Mouse (Mus musculus): ENCODE data around the gene Ccdc105. TPM values are rescaled to one million over a fixed set of nuclear protein-coding genes. Genes with fewer than 3 reads are reported as not detected.

Gene Ccdc105
- not detected for total RNA-seq (2021)
- long read RNA-seq, experiment 1: 0 reads
- long read RNA-seq, experiment 2: 0 reads

GRCm38 (mm10) chr10:78752452-78753191 lies at the start of gene Ccdc105:
TSS of gene Ccdc105 (minus strand) at chr10:78753065.
- intact Hi-C loops (cut with DNase I): no loop called here
- DNase-seq: no peak

GRCm38 (mm10) chr10:78801449-78801848 lies 48.6 kb upstream of the Ccdc105 start:
- intact Hi-C loops (cut with DNase I): no loop called here
- no peak for DNase-seq

- DNase-seq: no peak
- intact Hi-C loops (cut with DNase I): no loop called here
Measured at GRCm38 (mm10) chr10:78790561-78790960, 37.7 kb upstream of the Ccdc105 start.

- intact Hi-C loops (cut with DNase I): no loop called here
- peak; percentile 44 to 66 for DNase-seq
Measured at GRCm38 (mm10) chr10:78787566-78788087, 34.8 kb upstream of the Ccdc105 start.

GRCm38 (mm10) chr10:78779981-78780651 lies 27.3 kb upstream of the Ccdc105 start, which contains the start of gene Slc1a6:
TSS of gene Slc1a6 (plus strand) at chr10:78780496.
- no peak for DNase-seq
- intact Hi-C loops (cut with DNase I): no loop called here

- intact Hi-C loops (cut with DNase I): no loop called here
Measured at GRCm38 (mm10) chr10:78779527-78779926, 26.7 kb upstream of the Ccdc105 start.

GRCm38 (mm10) chr10:78775830-78776229 lies 23.0 kb upstream of the Ccdc105 start:
- no peak for DNase-seq
- intact Hi-C loops (cut with DNase I): no loop called here

More at GRCm38 (mm10) chr10:78779527-78779926, 26.7 kb upstream of the Ccdc105 start:
- no peak for DNase-seq

- intact Hi-C loops (cut with DNase I): no loop called here
- no peak for DNase-seq
Measured at GRCm38 (mm10) chr10:78765570-78765969, 12.7 kb upstream of the Ccdc105 start.

- intact Hi-C loops (cut with DNase I): loop anchor here (2.0 kb wide), 1 partner anchor 361 kb away; no protein-coding TSS in a partner anchor
Measured at GRCm38 (mm10) chr10:78756021-78756420, 3.2 kb upstream of the Ccdc105 start.

GRCm38 (mm10) chr10:78748946-78749345 lies 3.9 kb downstream of the Ccdc105 start:
- DNase-seq: no peak
- intact Hi-C loops (cut with DNase I): no loop called here

More at GRCm38 (mm10) chr10:78756021-78756420, 3.2 kb upstream of the Ccdc105 start:
- peak; percentile 45 to 49 for DNase-seq

GRCm38 (mm10) chr10:78748161-78748560 lies 4.7 kb downstream of the Ccdc105 start:
- intact Hi-C loops (cut with DNase I): no loop called here
- no peak for DNase-seq

GRCm38 (mm10) chr10:78747035-78747721 lies 5.7 kb downstream of the Ccdc105 start:
- intact Hi-C loops (cut with DNase I): no loop called here
- no peak for DNase-seq

- no peak for DNase-seq
- intact Hi-C loops (cut with DNase I): no loop called here
Measured at GRCm38 (mm10) chr10:78745453-78746232, 7.2 kb downstream of the Ccdc105 start.

GRCm38 (mm10) chr10:78743721-78744120 lies 9.1 kb downstream of the Ccdc105 start:
- intact Hi-C loops (cut with DNase I): no loop called here
- DNase-seq: no peak

GRCm38 (mm10) chr10:78739821-78740220 lies 13.0 kb downstream of the Ccdc105 start:
- intact Hi-C loops (cut with DNase I): no loop called here
- DNase-seq: no peak

- intact Hi-C loops (cut with DNase I): no loop called here
- DNase-seq: no peak
Measured at GRCm38 (mm10) chr10:78727876-78728275, 25.0 kb downstream of the Ccdc105 start.

GRCm38 (mm10) chr10:78727035-78727434 lies 25.8 kb downstream of the Ccdc105 start:
- intact Hi-C loops (cut with DNase I): no loop called here

GRCm38 (mm10) chr10:78723416-78723815 lies 29.4 kb downstream of the Ccdc105 start:
- no peak for DNase-seq
- intact Hi-C loops (cut with DNase I): no loop called here

More at GRCm38 (mm10) chr10:78727035-78727434, 25.8 kb downstream of the Ccdc105 start:
- no peak for DNase-seq

GRCm38 (mm10) chr10:78722654-78723053 lies 30.2 kb downstream of the Ccdc105 start:
- DNase-seq: no peak

GRCm38 (mm10) chr10:78722036-78722435 lies 30.8 kb downstream of the Ccdc105 start:
- intact Hi-C loops (cut with DNase I): no loop called here
- no peak for DNase-seq

More at GRCm38 (mm10) chr10:78722654-78723053, 30.2 kb downstream of the Ccdc105 start:
- intact Hi-C loops (cut with DNase I): no loop called here

Measured in gastrocnemius, postnatal 36 days (tissue).